Mouse (Mus musculus) small intestine, adult 2 months (tissue): ENCODE data around the gene Cpne5.

Experiments used
- CTCF ChIP-seq: fragments of 200-500 bp; IDR thresholded peaks from 2 replicates; pipeline ENCODE4 v1.5.1; 2012; ENCODE audit warnings: low read depth, mild to moderate bottlenecking, control low read depth, inconsistent platforms, low read length, moderate library complexity, mixed read lengths; ENCODE audit not compliant: insufficient replicate concordance, insufficient read length; ENCODE audit errors: extremely low read depth
- POLR2A ChIP-seq: fragments of 200-500 bp; IDR thresholded peaks from 2 replicates; pipeline ENCODE4 v1.6.1; 2012; ENCODE audit warnings: low read depth, mild to moderate bottlenecking, control low read depth, inconsistent platforms, low read length, moderate library complexity

GRCm38 (mm10) chr17:29220631-29221030 is 17.3 kb downstream of the Cpne5 start:
- TF ChIP-seq CTCF (no peak), POLR2A (no peak)
